Mouse (Mus musculus): Measurements from ENCODE around the gene Olfr1298.

Gene Olfr1298

GRCm38 (mm10) chr2:111649101-111649500 is at the start of gene Olfr1298:
Gene Olfr1298, minus strand, starts transcription at chr2:111649201.
- no peak for DNase-seq (ENCODE audit: low read depth, low spot score)

- no peak for DNase-seq (ENCODE audit: low read depth, low spot score)
These were observed 12.1 kb upstream of the Olfr1298 start, which contains the start of gene Olfr1299 for GRCm38 (mm10) chr2:111661119-111661518. Gene Olfr1299, plus strand, starts transcription at chr2:111661419.

GRCm38 (mm10) chr2:111626397-111626796 is 22.6 kb downstream of the Olfr1298 start, which contains the start of gene Olfr1297:
Gene Olfr1297, minus strand, starts transcription at chr2:111626497.
- no peak for DNase-seq (ENCODE audit: low read depth, low spot score)
